Mouse (Mus musculus) cerebellum, adult 8-10 months (tissue): ENCODE results near the gene Iqub.

Experiments
- DNase-seq: peaks from one replicate; pipeline ENCODE4 v3.0.0; 2022

Iqub gene

GRCm38 (mm10) chr6:24470135-24470534 lies 44.7 kb downstream of the Iqub start:
- no peak for DNase-seq

- DNase-seq: peak; percentile 81
These were observed 58.8 kb downstream of the Iqub start for GRCm38 (mm10) chr6:24456097-24456496.

- no peak for DNase-seq
These were observed 63.6 kb downstream of the Iqub start for GRCm38 (mm10) chr6:24451026-24451821.

- DNase-seq: no peak
These were observed 64.6 kb downstream of the Iqub start for GRCm38 (mm10) chr6:24450241-24450640.

- no peak for DNase-seq
These were observed 98.8 kb downstream of the Iqub start for GRCm38 (mm10) chr6:24416056-24416455.

- DNase-seq: no peak
These were observed 99.4 kb downstream of the Iqub start for GRCm38 (mm10) chr6:24415500-24415899.

- no peak for DNase-seq
These were observed 106.1 kb downstream of the Iqub start for GRCm38 (mm10) chr6:24408573-24409427.

- no peak for DNase-seq
These were observed 107.1 kb downstream of the Iqub start for GRCm38 (mm10) chr6:24407743-24408142.

- peak; percentile 37 for DNase-seq
These were observed 117.6 kb downstream of the Iqub start for GRCm38 (mm10) chr6:24397237-24397647.
